In genomic region chr5:139908811-139909627, GRCm38 (mm10) we compare ENCODE assay signal across 8 mouse cellular contexts. TPM values are rescaled to one million over a fixed set of nuclear protein-coding genes. Genes with fewer than 3 reads are reported as not detected.
DNase-seq lines count a peak whose midpoint lies in the region; ATAC-seq and TF ChIP-seq lines count a peak whose summit lies in the region.

No protein-coding gene starts in this region.

- peak; percentile 5; the same call in 1 of the 2 replicates for ATAC-seq in forebrain, embryonic 16.5 days
- ATAC-seq in limb, embryonic 11.5 days (ENCODE audit: insufficient number of reproducible peaks, low FRiP score, low TSS enrichment, low read depth), result no peak
- no peak for ATAC-seq in neural tube, embryonic 11.5 days (ENCODE audit: insufficient read depth, low FRiP score, low TSS enrichment)

- H3K36me3 ChIP-seq in ES-Bruce4 (ENCODE audit: control insufficient read depth, insufficient read depth, low read length, poor library complexity, severe bottlenecking), result no peaks in the 10 kb centered on the region
- no peaks in the 10 kb centered on the region for H3K36me3 ChIP-seq in forebrain, embryonic 16.5 days (ENCODE audit: control insufficient read depth, insufficient read depth)
- H3K36me3 ChIP-seq in limb, embryonic 11.5 days (ENCODE audit: control insufficient read depth, insufficient read depth, low read length), result no peaks in the 10 kb centered on the region
- H3K36me3 ChIP-seq in neural tube, embryonic 11.5 days (ENCODE audit: control insufficient read depth, insufficient read depth, low read length), result no peaks in the 10 kb centered on the region

- TF ChIP-seq EP300 in ES-Bruce4 (IDR thresholded peaks at IDR 0.05; ENCODE audit: insufficient read depth, low read depth, low read length), result no peak

- under 1% methylated on average over 50 of the region's 50 CpGs for WGBS in forebrain, embryonic 16.5 days
- whole genome bisulfite sequencing in limb, embryonic 11.5 days, result under 1% methylated on average over 47 of the region's 50 CpGs
- under 1% methylated on average over 46 of the region's 50 CpGs for WGBS in neural tube, embryonic 11.5 days

- no peaks in the 10 kb centered on the region for H3K9me3 ChIP-seq in ES-Bruce4 (replicated peaks; ENCODE audit: control insufficient read depth, insufficient read depth, low read length, poor library complexity, severe bottlenecking)
- no peaks in the 10 kb centered on the region; the same call in 1 of the 2 replicates for H3K9me3 ChIP-seq in forebrain, embryonic 16.5 days (ENCODE audit: control insufficient read depth, low read length)
- H3K9me3 ChIP-seq in limb, embryonic 11.5 days (ENCODE audit: control insufficient read depth, low read length), result no peaks in the 10 kb centered on the region
- H3K9me3 ChIP-seq in neural tube, embryonic 11.5 days (ENCODE audit: control insufficient read depth, low read length), result no peaks in the 10 kb centered on the region

- peak; percentile 43 for DNase-seq in embryo, embryonic 10 days (ENCODE audit: low spot score)
- no peak for DNase-seq in embryo, embryonic 10.5 days (ENCODE audit: low spot score)
- peak; percentile 71 for DNase-seq in limb, embryonic 11.5 days (ENCODE audit: low spot score)
- DNase-seq in neural tube, embryonic 11.5 days (ENCODE audit: low spot score), result no peak
- DNase-seq in layer of hippocampus, adult 11-12 months (ENCODE audit: low spot score), result no peak
- no peak for DNase-seq in left cerebral cortex, adult 8-10 months (ENCODE audit: low spot score in 2 of 2)

- peak overlapping the region; percentile 75 for H3K4me3 ChIP-seq in ES-Bruce4 (ENCODE audit: low read depth, low read length)
- H3K4me3 ChIP-seq in forebrain, embryonic 16.5 days (replicated peaks; ENCODE audit: low read length), result peak overlapping the region; percentile 73
- peak overlapping the region; percentile 56 for H3K4me3 ChIP-seq in limb, embryonic 11.5 days (ENCODE audit: low read depth, low read length)
- H3K4me3 ChIP-seq in neural tube, embryonic 11.5 days (ENCODE audit: low read depth, low read length), result peak overlapping the region; percentile 63

- H3K27ac ChIP-seq in ES-Bruce4 (ENCODE audit: insufficient read depth, low read length), result no peak overlapping the region
- H3K27ac ChIP-seq in forebrain, embryonic 16.5 days (ENCODE audit: low read length), result peak overlapping the region; percentile 33
- H3K27ac ChIP-seq in limb, embryonic 11.5 days (replicated peaks; ENCODE audit: low read depth, low read length), result no peak overlapping the region
- H3K27ac ChIP-seq in neural tube, embryonic 11.5 days (ENCODE audit: low read depth, low read length), result 0 out of 2 replicates have a peak overlapping the region, but pooled peaks have one; percentile 53

- no peaks in the 10 kb centered on the region for H3K4me1 ChIP-seq in ES-Bruce4 (ENCODE audit: control insufficient read depth, insufficient read depth, low read length)
- peaks cover 51% of the 10 kb centered on the region for H3K4me1 ChIP-seq in forebrain, embryonic 16.5 days (replicated peaks; ENCODE audit: control insufficient read depth, insufficient read depth, low read length)
- H3K4me1 ChIP-seq in limb, embryonic 11.5 days (ENCODE audit: control insufficient read depth, insufficient read depth, low read length), result peaks cover 26% of the 10 kb centered on the region
- H3K4me1 ChIP-seq in neural tube, embryonic 11.5 days (ENCODE audit: control insufficient read depth, insufficient read depth, low read length), result peaks cover 28% of the 10 kb centered on the region

- TF ChIP-seq CTCF in ES-Bruce4 (IDR thresholded peaks at IDR 0.05; ENCODE audit: low read depth, low read length), result no peak

- H3K27me3 ChIP-seq in ES-Bruce4 (ENCODE audit: control insufficient read depth, insufficient read depth, low read length, poor library complexity, severe bottlenecking), result peaks cover 56% of the 10 kb centered on the region
- peaks cover 58% of the 10 kb centered on the region for H3K27me3 ChIP-seq in forebrain, embryonic 16.5 days (replicated peaks; ENCODE audit: control insufficient read depth, insufficient read depth, low read length)
- peaks cover 81% of the 10 kb centered on the region for H3K27me3 ChIP-seq in limb, embryonic 11.5 days (ENCODE audit: control insufficient read depth, insufficient read depth, low read length)
- H3K27me3 ChIP-seq in neural tube, embryonic 11.5 days (ENCODE audit: control insufficient read depth, insufficient read depth, low read length), result peaks cover 82% of the 10 kb centered on the region

- no peak for TF ChIP-seq POLR2A in ES-Bruce4 (IDR thresholded peaks at IDR 0.05; ENCODE audit: insufficient read depth, low read length)

- H3K9ac ChIP-seq in ES-Bruce4 (ENCODE audit: low read depth, poor library complexity, severe bottlenecking), result peak overlapping the region; percentile 64
- peak overlapping the region; percentile 77 for H3K9ac ChIP-seq in forebrain, embryonic 16.5 days (replicated peaks; ENCODE audit: low read depth, low read length)
- H3K9ac ChIP-seq in limb, embryonic 11.5 days (ENCODE audit: low read length), result peak overlapping the region; percentile 54
- H3K9ac ChIP-seq in neural tube, embryonic 11.5 days (ENCODE audit: low read length), result peak overlapping the region; percentile 71

- peak overlapping the region; percentile 98 for H3K4me2 ChIP-seq in forebrain, embryonic 16.5 days (ENCODE audit: low read length)
- peak overlapping the region; percentile 94 for H3K4me2 ChIP-seq in limb, embryonic 11.5 days (ENCODE audit: low read depth, severe bottlenecking)
- H3K4me2 ChIP-seq in neural tube, embryonic 11.5 days (ENCODE audit: low read depth), result peak overlapping the region; percentile 96

RNA-seq across cellular contexts. Expression of gene Elfn1, which starts 1.3 kb away (rescaled TPM):
- polyA plus RNA-seq in ES-Bruce4 (2011; ENCODE audit: insufficient read depth, insufficient read length, low read depth, missing spikeins), result 0.15 and 0.29 TPM in 2 replicates
- 2.4 and 3.2 TPM in 2 replicates for polyA plus RNA-seq in forebrain, embryonic 16.5 days (2015; fragmentation: Nextera tagmentation; extraction: Ambion mirVana)
- 0.07 and 0.08 TPM in 2 replicates for polyA plus RNA-seq in limb, embryonic 11.5 days (2014; fragmentation: Nextera tagmentation; extraction: Ambion mirVana)
- polyA plus RNA-seq in neural tube, embryonic 11.5 days (2014; fragmentation: Nextera tagmentation; extraction: Ambion mirVana), result 2.3 and 2.5 TPM in 2 replicates
- 10 to 100 TPM; 30.3 to 34.3 (median 30.7) TPM for total RNA-seq in left cerebral cortex, adult 8-10 months (2022)

Comparison
In these comparisons a context has a peak if more than half of its experiments do, and no peak if none do; other contexts are left out.
1. DNase-seq: peak in embryo, embryonic 10 days (single experiment) and limb, embryonic 11.5 days (single experiment); none in embryo, embryonic 10.5 days (single experiment), neural tube, embryonic 11.5 days (single experiment), layer of hippocampus, adult 11-12 months (single experiment) and left cerebral cortex, adult 8-10 months (0 of 2).
2. H3K27ac ChIP-seq: peak in forebrain, embryonic 16.5 days (single experiment) and neural tube, embryonic 11.5 days (single experiment); none in ES-Bruce4 (single experiment) and limb, embryonic 11.5 days (single experiment).
3. Peak in every context shown above with its lines, with median percentiles within 50 percentile points of each other: H3K4me3 ChIP-seq, H3K9ac ChIP-seq and H3K4me2 ChIP-seq.